Mouse (Mus musculus): ENCODE measurements around the gene Tmem221. TPM values are rescaled to one million over a fixed set of nuclear protein-coding genes. Genes with fewer than 3 reads are reported as not detected.
"Not testable (repeated sequence)": the region's sequence is repeated elsewhere in the genome, so short reads cannot be mapped to it uniquely, and the experiment has no call there.

The Tmem221 gene
- polyA plus RNA-seq, 1 experiment = 2.5 TPM

GRCm38 (mm10) chr8:71521634-71522033 lies 37.0 kb downstream of the Tmem221 start:
- 3% methylated on average over 17 of the region's 17 CpGs for WGBS
- Histone ChIP-seq H3K4me3 (replicated peaks; ENCODE audit: control insufficient read depth, low read depth, low read length) (no peak overlapping the region), H3K4me1 (ENCODE audit: control insufficient read depth, insufficient read depth, low read length) (no peaks in the 10 kb centered on the region; the same call in 1 of the 2 replicates), H3K27ac (ENCODE audit: control insufficient read depth, insufficient read depth, low read depth, low read length, poor library complexity) (no peak overlapping the region)
- TF ChIP-seq POLR2A (IDR thresholded peaks at IDR 0.05; ENCODE audit: borderline replicate concordance, control insufficient read depth, low read depth, low read length) (no peak), CTCF (IDR thresholded peaks at IDR 0.05; ENCODE audit: control insufficient read depth, insufficient read depth, low read length) (peak; percentile 92)

GRCm38 (mm10) chr8:71519037-71519825 lies 39.4 kb downstream of the Tmem221 start:
- not testable (repeated sequence) for H3K4me3 ChIP-seq (replicated peaks; ENCODE audit: control insufficient read depth, low read depth, low read length); H3K4me1 ChIP-seq (ENCODE audit: control insufficient read depth, insufficient read depth, low read length); H3K27ac ChIP-seq (ENCODE audit: control insufficient read depth, insufficient read depth, low read depth, low read length, poor library complexity)
- WGBS = 13% methylated on average over 10 of the region's 10 CpGs
- peak; percentile 43 for TF ChIP-seq CTCF (IDR thresholded peaks at IDR 0.05; ENCODE audit: control insufficient read depth, insufficient read depth, low read length)

- no peak for TF ChIP-seq CTCF (IDR thresholded peaks at IDR 0.05; ENCODE audit: control insufficient read depth, insufficient read depth, low read length)
- TF ChIP-seq POLR2A (IDR thresholded peaks at IDR 0.05; ENCODE audit: borderline replicate concordance, control insufficient read depth, low read depth, low read length) = no peak
- H3K4me3 ChIP-seq (replicated peaks; ENCODE audit: control insufficient read depth, low read depth, low read length) = no peak overlapping the region
These were observed 41.9 kb downstream of the Tmem221 start for GRCm38 (mm10) chr8:71516786-71517185.

DNA sequence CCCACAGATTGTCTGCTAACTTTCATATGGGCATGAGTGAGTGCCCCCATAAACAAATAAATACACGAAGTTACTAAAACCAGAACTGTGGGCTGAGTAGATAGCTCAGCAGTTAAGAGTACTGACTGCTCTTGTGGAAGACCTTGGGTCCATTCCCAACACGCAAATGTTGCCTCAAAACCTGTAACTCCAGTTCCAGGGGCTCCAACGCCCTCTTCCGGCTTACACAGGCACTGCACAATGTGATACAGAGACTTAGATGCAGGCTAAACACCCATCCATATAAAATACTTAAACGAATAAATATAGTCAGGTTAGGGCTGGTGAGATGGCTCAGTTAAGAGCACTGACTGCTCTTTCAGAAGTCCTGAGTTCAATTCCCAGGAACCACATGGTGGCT lies 43.6 kb downstream of the Tmem221 start:
- Histone ChIP-seq H3K27ac (ENCODE audit: control insufficient read depth, insufficient read depth, low read depth, low read length, poor library complexity) (no peak overlapping the region), H3K4me3 (replicated peaks; ENCODE audit: control insufficient read depth, low read depth, low read length) (no peak overlapping the region), H3K4me1 (ENCODE audit: control insufficient read depth, insufficient read depth, low read length) (peaks cover 1% of the 10 kb centered on the region)
- TF ChIP-seq CTCF (IDR thresholded peaks at IDR 0.05; ENCODE audit: control insufficient read depth, insufficient read depth, low read length) = no peak
- TF ChIP-seq POLR2A (IDR thresholded peaks at IDR 0.05; ENCODE audit: borderline replicate concordance, control insufficient read depth, low read depth, low read length) = no peak
- WGBS = 71% methylated on average over 5 of the region's 5 CpGs

More at GRCm38 (mm10) chr8:71516786-71517185, 41.9 kb downstream of the Tmem221 start:
- 70% methylated on average over 6 of the region's 6 CpGs for WGBS
- no peaks in the 10 kb centered on the region; the same call in 1 of the 2 replicates for H3K4me1 ChIP-seq (ENCODE audit: control insufficient read depth, insufficient read depth, low read length)
- no peak overlapping the region for H3K27ac ChIP-seq (ENCODE audit: control insufficient read depth, insufficient read depth, low read depth, low read length, poor library complexity)

DNA sequence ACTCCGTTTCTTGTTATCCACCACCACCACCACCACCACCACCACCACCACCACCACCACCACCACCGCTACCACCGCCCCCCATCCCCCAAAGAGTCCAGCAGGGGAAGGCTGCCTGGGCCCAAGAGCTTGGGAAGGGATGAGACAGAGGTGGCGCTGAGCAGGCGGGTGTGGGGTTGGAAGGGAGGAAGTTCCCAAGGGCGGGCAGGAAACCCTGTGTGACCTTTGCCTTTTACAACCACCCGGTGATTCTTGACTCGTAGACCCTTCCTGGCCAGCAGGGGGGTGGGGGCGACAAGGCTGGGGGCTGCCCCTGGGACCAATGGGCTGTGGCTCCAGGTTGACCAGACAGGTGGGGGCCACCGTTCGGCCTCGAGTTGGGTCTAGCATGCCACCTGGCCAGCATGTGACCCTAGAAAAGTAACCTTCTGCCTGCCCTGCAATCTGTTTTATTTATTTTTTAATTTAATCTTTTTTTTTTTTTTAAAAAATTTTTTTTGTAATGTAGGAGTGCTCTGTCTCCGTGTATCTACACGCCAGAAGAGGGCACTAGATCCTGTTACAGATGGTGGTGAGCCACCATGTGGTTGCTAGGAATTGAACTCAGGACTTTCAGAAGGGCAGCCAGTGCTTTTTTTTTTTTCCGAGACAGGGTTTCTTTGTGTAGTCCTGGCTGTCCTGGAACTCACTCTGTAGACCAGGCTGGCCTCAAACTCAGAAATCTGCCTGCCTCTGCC lies 45.5 kb downstream of the Tmem221 start:
- 23% methylated on average over 15 of the region's 15 CpGs for WGBS
- Histone ChIP-seq H3K4me1 (ENCODE audit: control insufficient read depth, insufficient read depth, low read length) (peaks cover 1% of the 10 kb centered on the region), H3K27ac (ENCODE audit: control insufficient read depth, insufficient read depth, low read depth, low read length, poor library complexity) (no peak overlapping the region), H3K4me3 (replicated peaks; ENCODE audit: control insufficient read depth, low read depth, low read length) (no peak overlapping the region)
- TF ChIP-seq CTCF (IDR thresholded peaks at IDR 0.05; ENCODE audit: control insufficient read depth, insufficient read depth, low read length) (no peak), POLR2A (IDR thresholded peaks at IDR 0.05; ENCODE audit: borderline replicate concordance, control insufficient read depth, low read depth, low read length) (no peak)

DNA sequence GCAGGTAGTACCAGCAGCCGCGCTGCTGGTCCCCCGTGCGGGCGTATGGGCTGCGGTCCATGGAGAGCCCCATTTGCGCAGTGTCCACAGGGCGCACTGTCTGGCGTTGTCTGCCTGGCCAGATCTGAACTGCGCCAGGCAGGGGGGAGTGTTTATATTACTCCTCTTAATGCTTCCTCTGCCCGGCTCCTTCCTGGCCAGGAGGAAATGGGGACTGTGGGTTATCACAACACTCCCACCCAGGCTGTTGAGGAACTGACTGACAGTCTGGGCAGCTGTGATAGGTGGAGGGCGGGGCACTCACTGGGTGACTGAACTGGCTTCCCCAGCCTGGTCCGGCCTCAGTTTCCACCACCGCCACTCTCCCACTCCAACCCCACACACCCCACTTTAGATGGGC lies 47.0 kb downstream of the Tmem221 start, which contains the start of gene Plvap:
Gene Plvap, minus strand, starts transcription at position 109 of the 400 bp plus-strand sequence.
- TF ChIP-seq CTCF (IDR thresholded peaks at IDR 0.05; ENCODE audit: control insufficient read depth, insufficient read depth, low read length) (no peak), POLR2A (IDR thresholded peaks at IDR 0.05; ENCODE audit: borderline replicate concordance, control insufficient read depth, low read depth, low read length) (no peak)
- Histone ChIP-seq H3K4me3 (replicated peaks; ENCODE audit: control insufficient read depth, low read depth, low read length) (peak within 1 kb of the TSS; percentile 13), H3K27ac (ENCODE audit: control insufficient read depth, insufficient read depth, low read depth, low read length, poor library complexity) (no peak within 1 kb of the TSS; the same call in 1 of the 2 replicates), H3K4me1 (ENCODE audit: control insufficient read depth, insufficient read depth, low read length) (peaks cover 1% of the 10 kb centered on the region)
- WGBS = 1% methylated on average over 14 of the region's 14 CpGs

GRCm38 (mm10) chr8:71509316-71509715 lies 49.4 kb downstream of the Tmem221 start:
- peaks cover 1% of the 10 kb centered on the region for H3K4me1 ChIP-seq (ENCODE audit: control insufficient read depth, insufficient read depth, low read length)
- no peak overlapping the region for H3K27ac ChIP-seq (ENCODE audit: control insufficient read depth, insufficient read depth, low read depth, low read length, poor library complexity)
- H3K4me3 ChIP-seq (replicated peaks; ENCODE audit: control insufficient read depth, low read depth, low read length) = no peak overlapping the region
- 70% methylated on average over 2 of the region's 2 CpGs for WGBS
- TF ChIP-seq CTCF (IDR thresholded peaks at IDR 0.05; ENCODE audit: control insufficient read depth, insufficient read depth, low read length) (no peak), POLR2A (IDR thresholded peaks at IDR 0.05; ENCODE audit: borderline replicate concordance, control insufficient read depth, low read depth, low read length) (no peak)

- Histone ChIP-seq H3K4me1 (ENCODE audit: control insufficient read depth, insufficient read depth, low read length) (peaks cover 1% of the 10 kb centered on the region), H3K4me3 (replicated peaks; ENCODE audit: control insufficient read depth, low read depth, low read length) (no peak overlapping the region), H3K27ac (ENCODE audit: control insufficient read depth, insufficient read depth, low read depth, low read length, poor library complexity) (no peak overlapping the region)
- TF ChIP-seq POLR2A (IDR thresholded peaks at IDR 0.05; ENCODE audit: borderline replicate concordance, control insufficient read depth, low read depth, low read length) (no peak; the same call in 1 of the 2 replicates), CTCF (IDR thresholded peaks at IDR 0.05; ENCODE audit: control insufficient read depth, insufficient read depth, low read length) (no peak)
- WGBS = 1% methylated on average over 61 of the region's 61 CpGs
These were observed 51.0 kb downstream of the Tmem221 start for GRCm38 (mm10) chr8:71507589-71508104.
